Mouse (Mus musculus): ENCODE measurements around the gene Pabpn1l.

DNA sequence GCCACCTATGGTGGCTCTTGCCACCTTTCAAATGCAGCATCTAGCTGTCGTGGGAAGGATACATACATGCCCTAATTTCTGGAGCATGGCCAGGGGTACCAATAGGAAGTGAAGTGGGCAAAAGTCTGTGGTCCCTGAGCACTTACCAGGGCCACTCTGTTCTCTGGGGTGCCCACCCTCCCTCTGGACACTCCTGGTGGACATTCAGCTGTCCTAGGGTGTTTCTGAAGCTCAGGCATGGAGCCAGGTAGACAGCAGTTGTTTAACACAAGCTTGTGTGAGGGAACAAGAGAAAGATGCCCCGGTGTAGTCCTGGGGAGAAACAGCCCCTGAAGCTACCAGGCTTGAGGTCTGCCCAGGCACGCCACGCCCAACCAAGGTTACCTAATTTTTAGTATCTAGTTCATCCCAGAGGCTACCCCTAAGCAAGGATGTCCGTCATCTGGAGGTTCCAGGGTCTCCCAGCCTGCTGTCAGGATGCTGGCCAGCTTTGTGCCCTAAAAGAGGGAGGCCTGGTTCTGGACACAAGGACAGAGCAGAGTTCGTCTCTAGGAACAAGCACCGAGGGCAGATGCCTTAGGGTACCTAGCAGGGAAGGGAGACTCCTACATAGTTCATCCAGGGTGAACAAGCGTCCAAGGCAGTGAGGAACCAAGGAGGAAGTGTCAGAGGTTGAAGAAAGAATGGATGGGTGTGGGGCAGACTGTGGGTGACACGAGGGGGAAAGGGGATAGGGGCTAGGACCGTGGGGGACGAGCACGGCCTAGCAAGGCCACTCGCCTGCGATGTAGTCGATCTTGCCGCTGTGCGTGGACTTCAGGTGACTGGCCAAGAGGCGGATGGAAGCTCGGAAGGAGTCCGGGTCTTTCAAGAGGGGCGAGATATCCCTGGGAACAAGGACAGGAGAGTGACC is 46.5 kb downstream of the Pabpn1l start:
- TF ChIP-seq GATA1 (IDR thresholded peaks at IDR 0.05; ENCODE audit: borderline replicate concordance, low read length) (no peak), FLI1 (IDR thresholded peaks at IDR 0.05; ENCODE audit: low read length) (no peak)
